Mouse (Mus musculus) thymus, adult 2 months (tissue): Measurements from ENCODE around the gene Creb3l1. TPM values are rescaled to one million over a fixed set of nuclear protein-coding genes. Genes with fewer than 3 reads are reported as not detected.

ENCODE experiments used
- DNase-seq: peaks from one replicate; pipeline ENCODE4 v3.0.0; 2021
- H3K27ac ChIP-seq: fragments of 200-500 bp; 2 replicates; pipeline ENCODE4 v1.5.1; 2012; ENCODE audit warnings: low read length, control low read depth; ENCODE audit not compliant: control insufficient read depth, insufficient read depth
- H3K27me3 ChIP-seq: fragments of 200-500 bp; 2 replicates; pipeline ENCODE4 v1.6.1; 2012; ENCODE audit warnings: mild to moderate bottlenecking, low read length, moderate library complexity, mixed read lengths; ENCODE audit not compliant: control insufficient read depth, insufficient read depth
- H3K36me3 ChIP-seq: fragments of 200-500 bp; 2 replicates; pipeline ENCODE4 v1.6.1; 2012; ENCODE audit warnings: mild to moderate bottlenecking, low read length, moderate library complexity; ENCODE audit not compliant: control insufficient read depth, insufficient read depth
- H3K4me1 ChIP-seq: fragments of 200-500 bp; replicated peaks from 2 replicates; pipeline ENCODE4 v1.6.1; 2012; ENCODE audit warnings: low read length; ENCODE audit not compliant: control insufficient read depth, insufficient read depth
- H3K4me3 ChIP-seq: fragments of 200-500 bp; 2 replicates; pipeline ENCODE4 v1.5.1; 2012; ENCODE audit warnings: mild to moderate bottlenecking, low read length, control low read depth, moderate library complexity; ENCODE audit not compliant: control insufficient read depth, insufficient read depth
- CTCF ChIP-seq: fragments of 200-500 bp; IDR thresholded peaks from 2 replicates; pipeline ENCODE4 v1.5.1; 2012; ENCODE audit warnings: mild to moderate bottlenecking, control low read depth, low read length, moderate library complexity, borderline replicate concordance; ENCODE audit not compliant: control insufficient read depth, poor library complexity, insufficient read depth; ENCODE audit errors: extremely low read depth
- POLR2A ChIP-seq: fragments of 200-500 bp; IDR thresholded peaks from 2 replicates; pipeline ENCODE4 v1.6.1; 2012; ENCODE audit warnings: mild to moderate bottlenecking, low read length, control low read depth, moderate library complexity; ENCODE audit not compliant: control insufficient read depth, poor library complexity, insufficient read depth; ENCODE audit errors: extremely low read depth
- WGBS: fragments of 180-500 bp; shearing (Covaris S2); methylation state at CpG from one replicate; pipeline ENCODE4 v1.1.7; 2018; 5-methylcytosine and 5-hydroxymethylcytosine counted together
- polyA plus RNA-seq: library from polyadenylated mRNA; depleted of rRNA; stranded (reverse); fragments of >200 nt; gene quantifications from 2 replicates; pipeline ENCODE4 v1.2.3, GENCODE M21; 2012; rRNA removed

Gene Creb3l1
- polyA plus RNA-seq: 1.7 and 1.8 TPM in 2 replicates

DNA sequence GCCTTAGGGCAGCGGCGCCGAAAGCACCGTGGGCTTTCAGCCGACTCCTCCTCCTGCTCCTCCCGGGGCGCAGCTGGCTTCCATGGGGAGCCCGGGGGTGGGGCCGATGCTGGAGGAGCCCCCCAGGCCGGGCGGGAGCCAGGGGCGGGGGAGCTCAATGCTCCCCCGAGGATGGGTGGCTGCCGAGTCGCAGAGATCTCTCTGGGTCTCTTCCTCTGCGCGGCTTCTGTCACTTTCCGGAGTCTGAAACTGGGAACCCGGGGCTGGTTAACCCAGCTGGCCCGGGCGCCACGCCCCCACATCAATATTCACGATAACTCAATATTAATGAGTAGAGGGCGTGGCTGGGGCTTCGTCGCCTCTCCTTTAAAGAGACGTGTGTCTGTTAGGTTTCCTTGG lies at the start of gene Creb3l1:
TSS of gene Creb3l1 (minus strand) at position 229 of the 399 bp plus-strand sequence.
- TF ChIP-seq POLR2A (no peak), CTCF (no peak)
- peaks cover under 1% of the 10 kb centered on the region for H3K4me1 ChIP-seq
- H3K4me3 ChIP-seq: no peak within 1 kb of the TSS
- no peak for DNase-seq
- no peaks in the 10 kb centered on the region for H3K36me3 ChIP-seq
- WGBS: 1% methylated on average over 27 of the region's 27 CpGs
- no peak within 1 kb of the TSS for H3K27ac ChIP-seq
- H3K27me3 ChIP-seq: peaks cover 8% of the 10 kb centered on the region

DNA sequence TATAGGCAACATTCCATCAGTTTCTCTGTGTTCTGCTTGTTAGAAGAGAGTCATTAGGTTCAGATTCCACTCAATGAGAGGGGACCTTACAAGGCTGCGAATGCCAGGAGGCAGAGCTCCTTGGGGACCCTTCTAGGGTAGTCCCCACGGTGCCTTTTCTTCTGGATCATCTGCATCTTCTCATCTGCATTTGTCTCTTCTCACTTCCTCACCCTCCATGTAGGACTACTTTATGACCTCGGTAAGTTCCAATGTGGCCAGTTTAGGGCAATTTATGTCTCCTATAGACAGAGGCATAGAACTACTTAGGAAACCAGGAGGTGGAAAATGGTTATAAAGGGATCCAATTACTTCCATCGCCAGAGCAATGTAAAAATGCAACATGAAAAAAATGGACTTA lies 46.8 kb upstream of the Creb3l1 start:
- 85% methylated on average over 4 of the region's 4 CpGs for WGBS
- no peaks in the 10 kb centered on the region for H3K27me3 ChIP-seq
- no peak overlapping the region for H3K27ac ChIP-seq
- no peaks in the 10 kb centered on the region for H3K4me1 ChIP-seq
- TF ChIP-seq POLR2A (no peak), CTCF (no peak)
- no peak for DNase-seq
- no peaks in the 10 kb centered on the region for H3K36me3 ChIP-seq
- H3K4me3 ChIP-seq: no peak overlapping the region

DNA sequence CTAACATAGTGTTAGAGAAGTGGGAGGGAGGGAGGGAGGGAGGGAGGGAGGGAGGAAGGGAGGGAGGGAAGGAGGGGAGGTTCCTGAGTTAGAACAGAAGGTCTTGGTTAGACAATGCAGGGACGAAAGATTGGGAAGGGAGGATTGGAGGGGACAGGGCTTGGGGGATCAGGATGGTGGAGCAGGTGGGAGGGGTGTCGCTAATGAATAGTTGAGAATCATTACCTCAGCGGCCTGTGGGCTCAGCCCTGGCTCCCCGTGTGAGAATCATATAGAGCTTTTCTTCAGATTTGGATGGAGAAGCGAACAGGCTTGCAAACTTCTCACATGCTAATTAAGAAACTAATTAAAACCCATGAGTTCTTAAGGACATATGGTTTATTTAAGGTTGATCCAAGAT lies 45.3 kb upstream of the Creb3l1 start:
- no peaks in the 10 kb centered on the region for H3K27me3 ChIP-seq
- H3K27ac ChIP-seq: no peak overlapping the region
- no peak for DNase-seq
- H3K4me1 ChIP-seq: no peaks in the 10 kb centered on the region
- WGBS: 85% methylated on average over 5 of the region's 5 CpGs
- TF ChIP-seq CTCF (no peak), POLR2A (no peak)
- H3K4me3 ChIP-seq: no peak overlapping the region
- no peaks in the 10 kb centered on the region for H3K36me3 ChIP-seq

DNA sequence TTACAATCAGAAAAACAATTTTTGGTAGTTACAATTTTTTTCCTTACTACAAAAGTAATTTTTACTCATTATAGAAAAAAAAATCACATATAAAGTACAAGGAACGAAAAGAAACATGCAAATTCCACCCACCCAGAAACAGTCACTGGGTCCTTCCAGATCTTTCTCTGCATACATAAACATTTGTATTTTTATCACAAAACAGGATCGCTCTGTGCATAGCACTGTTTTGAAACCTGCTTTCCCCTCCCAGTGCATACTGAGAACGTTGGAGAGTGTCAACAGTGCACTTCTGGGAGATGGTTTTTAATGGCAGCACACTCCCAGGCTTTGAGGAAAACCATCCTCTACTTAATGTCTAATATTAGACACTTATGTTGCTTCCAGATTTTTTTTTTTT lies 43.3 kb upstream of the Creb3l1 start:
- no peak for TF ChIP-seq POLR2A
- TF ChIP-seq CTCF: no peak
- Histone ChIP-seq H3K27me3 (no peaks in the 10 kb centered on the region), H3K36me3 (no peaks in the 10 kb centered on the region), H3K4me1 (no peaks in the 10 kb centered on the region), H3K4me3 (no peak overlapping the region), H3K27ac (no peak overlapping the region)
- DNase-seq: no peak
- WGBS: 83% methylated on average over 3 of the region's 3 CpGs

DNA sequence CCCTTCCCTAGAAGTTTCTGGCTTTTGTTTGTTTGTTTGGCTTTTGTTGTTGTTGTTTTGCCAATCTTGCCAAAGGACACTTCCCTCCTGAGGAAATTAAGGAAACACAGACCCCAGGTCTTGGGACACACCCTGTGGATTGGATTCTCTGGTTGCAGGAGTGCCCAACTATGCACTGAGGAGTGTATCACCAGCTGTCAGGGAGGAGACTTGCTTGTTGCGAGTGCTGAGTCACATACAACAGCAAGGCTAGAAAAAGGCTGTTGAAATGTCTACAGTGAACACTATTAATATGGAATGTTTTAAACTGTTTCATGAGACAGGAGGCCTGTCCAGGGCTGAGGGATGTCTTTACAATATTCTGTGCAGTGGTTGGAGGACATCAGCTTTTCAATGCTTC lies 42.6 kb upstream of the Creb3l1 start:
- no peak for DNase-seq
- Histone ChIP-seq H3K27ac (no peak overlapping the region), H3K4me1 (no peaks in the 10 kb centered on the region), H3K27me3 (no peaks in the 10 kb centered on the region), H3K4me3 (no peak overlapping the region), H3K36me3 (no peaks in the 10 kb centered on the region)
- TF ChIP-seq CTCF (no peak), POLR2A (no peak)
- WGBS: 79% methylated on average over 1 of the region's 1 CpGs

DNA sequence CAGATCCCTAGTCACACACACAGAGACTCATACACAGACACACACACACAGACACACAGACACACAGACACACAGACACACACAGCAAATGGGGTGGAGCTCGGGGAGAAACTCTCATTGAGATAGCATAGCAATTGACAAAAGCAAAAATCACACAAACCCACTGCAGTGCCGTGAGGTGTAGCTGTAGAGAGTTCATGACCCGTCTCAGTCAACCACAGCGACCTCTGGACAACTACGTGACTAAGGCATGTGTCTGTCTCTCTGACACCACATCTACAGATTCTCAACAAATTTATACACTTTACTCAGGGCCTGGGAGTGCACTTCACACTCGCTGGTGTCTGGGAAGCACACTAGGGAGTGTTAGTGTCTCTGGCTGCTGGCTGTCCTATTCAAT lies 41.6 kb upstream of the Creb3l1 start:
- WGBS: 87% methylated on average over 6 of the region's 6 CpGs
- no peaks in the 10 kb centered on the region for H3K4me1 ChIP-seq
- no peak for DNase-seq
- no peak overlapping the region for H3K27ac ChIP-seq
- H3K36me3 ChIP-seq: no peaks in the 10 kb centered on the region
- H3K27me3 ChIP-seq: no peaks in the 10 kb centered on the region
- no peak overlapping the region for H3K4me3 ChIP-seq
- TF ChIP-seq CTCF (no peak), POLR2A (no peak)

DNA sequence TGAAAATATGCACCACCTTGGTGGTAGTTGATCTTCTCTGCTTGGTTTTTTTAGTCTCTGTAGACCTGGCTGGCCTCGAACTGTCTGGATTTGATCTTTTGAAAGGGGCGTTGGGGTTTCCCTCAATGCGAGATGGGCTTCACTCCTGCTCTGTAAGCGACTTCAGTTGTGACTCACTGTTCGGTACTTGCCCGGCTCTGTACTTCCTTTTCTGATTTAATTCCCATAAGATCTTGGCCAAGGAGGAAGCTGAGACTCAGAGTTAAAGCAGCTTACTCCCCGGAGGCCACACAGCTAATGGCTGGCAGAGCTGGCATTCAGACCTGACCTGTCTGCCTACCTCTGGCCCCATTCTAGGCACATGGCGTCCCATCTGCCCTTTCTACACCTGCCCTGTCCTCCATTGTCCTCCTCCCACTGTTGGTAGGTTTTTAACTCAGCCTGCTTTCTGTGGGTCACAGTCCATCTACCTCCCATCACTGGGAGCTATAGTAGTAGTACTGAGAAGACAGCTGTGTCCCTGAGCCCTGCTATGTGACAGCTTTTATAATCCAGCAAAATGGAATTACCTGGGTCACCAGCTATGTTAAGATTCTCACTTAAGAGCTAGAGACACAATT lies 41.1 kb upstream of the Creb3l1 start:
- H3K4me1 ChIP-seq: no peaks in the 10 kb centered on the region
- WGBS: 48% methylated on average over 8 of the region's 8 CpGs
- TF ChIP-seq CTCF: no peak
- TF ChIP-seq POLR2A: no peak
- H3K27ac ChIP-seq: no peak overlapping the region
- H3K27me3 ChIP-seq: peaks cover 1% of the 10 kb centered on the region; the same call in 1 of the 2 replicates
- no peak for DNase-seq
- no peak overlapping the region for H3K4me3 ChIP-seq
- H3K36me3 ChIP-seq: no peaks in the 10 kb centered on the region
